Mouse (Mus musculus) T-helper 2 cell (primary cell): ENCODE data around the gene Rbms3.

Experiments used
- in situ Hi-C: fragments of 300-600 bp; cut with MboI, MseI; formaldehyde crosslinking; loops from one replicate; pipeline ENCODE4 v1.15.1; 2025; ENCODE audit warnings: high pct_unique_total_duplicates

Rbms3 gene

DNA sequence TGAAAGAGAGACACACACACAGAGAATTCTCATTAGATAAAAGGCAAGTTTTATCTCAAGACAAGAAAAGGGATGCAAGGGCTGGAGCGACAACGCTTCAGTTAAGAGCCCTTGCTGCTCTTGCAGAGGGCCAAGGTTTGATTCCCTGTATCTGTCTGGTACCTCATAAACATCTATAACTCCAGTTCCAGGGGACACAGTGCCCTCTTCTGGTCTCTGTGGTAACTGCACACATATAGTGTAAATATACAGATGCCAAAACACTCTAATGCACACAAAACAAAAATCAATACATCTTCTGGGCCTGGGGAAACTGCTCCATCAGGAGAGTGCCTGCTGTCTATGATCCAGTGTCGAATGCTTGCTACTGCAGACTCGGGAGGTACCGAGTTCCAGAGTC is 145.3 kb downstream of the Rbms3 start:
- in situ Hi-C loops, result no loop called here

- in situ Hi-C loops, result no loop called here
Observed at GRCm38 (mm10) chr9:117476753-117477152, 153.0 kb downstream of the Rbms3 start.

DNA sequence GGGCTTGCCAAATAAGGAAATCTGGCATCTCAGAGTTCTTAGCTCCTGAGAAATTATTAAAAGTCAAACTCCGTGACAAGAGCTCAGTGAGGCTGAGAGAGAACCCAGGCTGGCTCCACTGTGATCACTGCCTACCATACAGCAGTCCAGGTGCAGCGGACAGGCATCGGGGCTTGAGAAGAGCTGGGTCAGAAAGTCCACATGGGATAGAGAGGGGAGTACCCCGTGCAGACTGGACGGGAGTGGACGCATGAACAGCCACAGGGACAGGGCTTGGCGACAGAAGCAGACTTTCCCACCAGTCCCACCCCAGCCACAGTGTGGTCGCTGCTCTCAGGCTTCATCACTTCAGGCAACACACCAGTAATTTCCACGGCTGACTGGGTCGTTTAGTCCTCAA is 176.9 kb downstream of the Rbms3 start:
- in situ Hi-C loops, result no loop called here

GRCm38 (mm10) chr9:117442611-117443010 is 187.1 kb downstream of the Rbms3 start:
- in situ Hi-C loops, result no loop called here

GRCm38 (mm10) chr9:117435856-117436255 is 193.9 kb downstream of the Rbms3 start:
- in situ Hi-C loops, result no loop called here

DNA sequence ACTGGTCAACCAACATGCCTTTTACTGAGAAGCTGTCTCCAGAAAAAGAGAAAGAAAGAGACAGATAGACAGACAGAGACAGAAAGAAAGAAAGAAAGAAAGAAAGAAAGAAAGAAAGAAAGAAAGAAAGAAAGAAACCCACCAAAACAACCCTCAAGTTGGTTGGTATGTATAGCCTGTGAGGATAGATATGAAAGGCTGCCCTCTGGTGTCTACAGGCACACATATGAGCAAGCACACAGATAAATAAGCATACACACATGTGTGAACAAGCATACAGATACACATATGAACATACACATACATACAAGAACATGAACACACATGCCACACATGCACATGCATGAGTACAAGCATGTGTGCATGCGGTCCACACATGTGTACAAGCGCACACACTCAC is 199.0 kb downstream of the Rbms3 start:
- in situ Hi-C loops, result no loop called here

GRCm38 (mm10) chr9:117429217-117430105 is 200.3 kb downstream of the Rbms3 start:
- in situ Hi-C loops, result no loop called here

GRCm38 (mm10) chr9:117423259-117423658 is 206.5 kb downstream of the Rbms3 start:
- in situ Hi-C loops, result no loop called here

DNA sequence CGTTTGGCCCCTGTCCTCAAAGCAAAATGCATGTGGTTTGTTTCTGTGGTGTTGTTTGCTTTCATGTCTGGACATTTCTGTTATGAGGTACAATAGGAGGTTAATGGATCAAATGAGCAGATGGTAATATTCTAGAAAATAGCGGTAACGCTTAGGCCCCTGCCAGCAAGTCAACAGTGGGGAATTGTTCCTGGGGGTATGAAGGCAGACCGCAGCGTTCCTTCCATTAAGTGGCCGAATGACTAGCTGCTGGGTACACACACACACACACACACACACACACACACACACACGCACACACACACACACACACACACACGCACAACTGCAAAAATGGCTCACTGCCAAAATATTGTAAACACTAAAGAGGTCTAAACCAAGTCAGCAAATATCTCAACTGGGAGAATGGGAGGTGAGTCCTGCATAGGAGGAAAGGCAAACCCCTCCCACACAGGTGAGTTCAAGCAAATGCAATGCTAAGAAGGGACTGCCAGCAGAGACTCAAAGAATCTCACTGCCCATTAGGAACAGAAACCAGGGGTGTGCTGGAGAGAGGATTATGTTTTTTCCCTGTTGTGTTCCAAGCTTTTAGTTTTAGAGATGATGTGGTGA is 209.7 kb downstream of the Rbms3 start:
- in situ Hi-C loops, result no loop called here

DNA sequence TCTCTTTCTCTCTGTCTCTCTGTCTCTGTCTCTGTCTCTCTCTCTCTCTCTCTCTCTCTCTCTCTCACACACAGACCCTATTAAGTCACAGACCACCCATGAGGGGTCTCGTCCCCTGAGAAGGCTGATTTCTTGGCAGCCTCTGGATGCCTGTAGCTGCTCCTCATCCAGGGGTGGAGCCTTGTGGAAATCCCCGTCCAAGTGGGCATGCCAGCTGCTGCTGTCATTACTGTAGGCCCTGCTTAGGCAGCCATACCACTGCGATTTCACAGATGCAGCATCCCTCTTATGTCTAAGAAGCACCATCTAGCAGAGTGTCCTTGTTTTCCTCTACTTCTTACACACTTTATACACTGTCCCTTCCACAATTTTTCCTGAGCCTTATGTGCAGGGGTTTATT is 216.5 kb downstream of the Rbms3 start:
- in situ Hi-C loops, result no loop called here

GRCm38 (mm10) chr9:117412584-117412983 is 217.1 kb downstream of the Rbms3 start:
- in situ Hi-C loops, result no loop called here

GRCm38 (mm10) chr9:117404621-117405020 is 225.1 kb downstream of the Rbms3 start:
- in situ Hi-C loops, result loop anchor here (5.0 kb wide), 1 partner anchor 63 kb away; no protein-coding TSS in a partner anchor

GRCm38 (mm10) chr9:117400262-117400671 is 229.4 kb downstream of the Rbms3 start:
- in situ Hi-C loops, result loop anchor here (5.0 kb wide), 1 partner anchor 67 kb away; no protein-coding TSS in a partner anchor

GRCm38 (mm10) chr9:117397071-117397470 is 232.6 kb downstream of the Rbms3 start:
- in situ Hi-C loops, result no loop called here

- in situ Hi-C loops, result no loop called here
Observed at GRCm38 (mm10) chr9:117396586-117396985, 233.1 kb downstream of the Rbms3 start.

- in situ Hi-C loops, result no loop called here
Observed at GRCm38 (mm10) chr9:117393626-117394525, 235.8 kb downstream of the Rbms3 start.

DNA sequence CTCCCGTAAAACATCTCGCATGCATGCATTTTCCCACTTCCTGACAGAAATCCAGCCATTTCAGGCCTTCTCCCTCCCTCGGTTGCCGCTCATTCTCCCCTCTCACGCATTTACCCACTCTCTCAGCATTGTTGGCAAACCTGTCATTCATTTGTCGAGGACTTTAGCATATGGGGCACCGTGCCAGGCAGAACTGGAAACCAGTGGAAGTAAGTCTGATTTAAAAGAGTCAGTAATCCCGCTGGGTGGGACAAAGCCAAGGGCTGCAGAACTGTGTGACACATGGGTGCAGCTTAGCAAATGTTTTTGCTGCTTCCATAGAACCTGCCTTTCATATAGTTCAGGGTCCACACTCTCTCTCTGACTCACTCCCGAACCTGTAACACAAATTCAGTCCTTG is 241.7 kb downstream of the Rbms3 start:
- in situ Hi-C loops, result no loop called here

- in situ Hi-C loops, result no loop called here
Observed at GRCm38 (mm10) chr9:117380876-117381275, 248.8 kb downstream of the Rbms3 start.

DNA sequence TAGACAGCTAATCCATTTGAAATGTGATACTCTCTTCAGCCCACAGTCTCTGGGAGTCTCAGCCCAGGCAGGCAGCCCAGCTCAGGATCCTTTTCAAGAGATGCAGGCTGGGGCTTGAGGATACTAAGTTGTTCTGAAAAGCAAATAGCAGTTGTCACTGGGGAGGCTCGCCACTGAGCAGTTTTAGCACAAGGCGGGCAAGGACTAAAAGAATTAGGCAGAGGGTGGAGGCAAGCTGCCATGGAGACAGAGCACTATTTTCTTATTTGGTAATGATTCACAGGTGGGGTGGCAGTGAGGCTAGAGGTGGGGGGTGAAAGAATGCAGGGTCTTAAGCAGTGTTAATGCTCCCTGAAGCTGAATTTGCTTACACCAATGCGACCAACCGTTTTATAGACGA is 249.6 kb downstream of the Rbms3 start:
- in situ Hi-C loops, result no loop called here

DNA sequence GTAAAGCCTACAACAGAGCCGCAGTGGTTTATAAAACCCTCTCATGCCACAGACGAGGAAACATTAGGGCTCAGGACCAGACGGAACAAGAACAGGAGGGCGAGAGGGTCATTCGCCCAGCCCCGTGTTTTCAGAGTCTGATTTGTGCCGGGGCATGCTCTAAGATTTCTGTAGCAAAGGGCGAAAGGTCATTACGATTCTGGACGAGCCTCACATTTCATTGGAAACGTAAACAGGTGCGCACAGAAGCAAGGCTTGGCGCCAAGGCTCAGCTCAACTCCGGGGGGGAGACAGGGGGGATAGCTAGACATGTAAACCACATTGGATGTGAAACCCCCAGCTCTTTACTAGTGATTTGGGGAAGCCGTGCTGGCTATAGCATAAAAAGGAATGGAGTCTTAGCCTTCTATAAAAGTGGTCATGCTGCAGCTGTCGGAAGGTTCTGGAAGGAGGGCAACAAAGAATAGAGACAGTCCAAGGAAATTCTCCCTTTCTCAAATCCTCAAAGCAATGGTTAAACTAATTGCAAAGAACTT is 250.2 kb downstream of the Rbms3 start:
- in situ Hi-C loops, result no loop called here

GRCm38 (mm10) chr9:117378131-117378890 is 251.4 kb downstream of the Rbms3 start:
- in situ Hi-C loops, result no loop called here
